In genomic region chr1:92751700-92752136, GRCm38 (mm10) we compare ENCODE assay signal across 11 mouse cellular contexts.
DNase-seq lines count a peak whose midpoint lies in the region; ATAC-seq and TF ChIP-seq lines count a peak whose summit lies in the region.
"Had no signal": no experiment of that assay in that cellular context is flagged by ENCODE, and none has a peak within 500 bp of the region (broad histone marks: within the 10 kb centered on the region; RNA-seq: fewer than 3 reads in every experiment).

No protein-coding gene starts in this region.

- no peak for DNase-seq in forebrain, embryonic 11.5 days (ENCODE audit: low spot score)
- DNase-seq in forebrain, postnatal 0 days, result no peak
- no peak for DNase-seq in frontal cortex, postnatal 14 days (ENCODE audit: low spot score in 2 of 2)
- DNase-seq in gastrocnemius, postnatal 4 days (ENCODE audit: low spot score in 2 of 2), result no peak
- DNase-seq: heart, adult 18-20 months had no signal

- no peak overlapping the region for H3K4me3 ChIP-seq in forebrain, embryonic 11.5 days (ENCODE audit: low read depth, low read length)
- no peak overlapping the region for H3K4me3 ChIP-seq in forebrain, postnatal 0 days (ENCODE audit: low read depth, low read length)
- no peak overlapping the region for H3K4me3 ChIP-seq in midbrain, embryonic 13.5 days (replicated peaks)
- no peak overlapping the region for H3K4me3 ChIP-seq in midbrain, embryonic 16.5 days (ENCODE audit: low read depth, low read length)
- no peak overlapping the region for H3K4me3 ChIP-seq in stomach, embryonic 16.5 days (replicated peaks; ENCODE audit: low read length)
- H3K4me3 ChIP-seq: left cerebral cortex, adult 2 months; megakaryocyte, embryonic 14.5 days had no signal

- H3K9me3 ChIP-seq in forebrain, embryonic 11.5 days (ENCODE audit: control insufficient read depth, low read length), result no peaks in the 10 kb centered on the region
- H3K9me3 ChIP-seq in forebrain, postnatal 0 days (ENCODE audit: low read length), result no peaks in the 10 kb centered on the region
- H3K9me3 ChIP-seq in midbrain, embryonic 13.5 days, result no peaks in the 10 kb centered on the region
- H3K9me3 ChIP-seq in midbrain, embryonic 16.5 days (replicated peaks; ENCODE audit: control insufficient read depth, low read length, poor library complexity, severe bottlenecking), result no peaks in the 10 kb centered on the region
- H3K9me3 ChIP-seq in stomach, embryonic 16.5 days (replicated peaks; ENCODE audit: control insufficient read depth, low read length), result no peaks in the 10 kb centered on the region

- no peak for TF ChIP-seq CTCF in forebrain, postnatal 0 days (IDR thresholded peaks at IDR 0.05; ENCODE audit: low read depth)

- H3K4me2 ChIP-seq in forebrain, embryonic 11.5 days (ENCODE audit: low read depth, low read length, severe bottlenecking), result no peak overlapping the region
- H3K4me2 ChIP-seq in forebrain, postnatal 0 days (ENCODE audit: low read depth), result no peak overlapping the region
- H3K4me2 ChIP-seq in midbrain, embryonic 13.5 days (replicated peaks), result no peak overlapping the region
- H3K4me2 ChIP-seq in midbrain, embryonic 16.5 days (ENCODE audit: low read length), result no peak overlapping the region
- H3K4me2 ChIP-seq in stomach, embryonic 16.5 days (ENCODE audit: low read depth, low read length), result peak overlapping the region; percentile 32; the same call in 1 of the 2 replicates

- WGBS in forebrain, embryonic 11.5 days, result 67% methylated on average over 4 of the region's 4 CpGs
- 67% methylated on average over 4 of the region's 4 CpGs for WGBS in forebrain, postnatal 0 days
- 84% methylated on average over 4 of the region's 4 CpGs for WGBS in midbrain, embryonic 13.5 days
- WGBS in midbrain, embryonic 16.5 days, result 64% methylated on average over 4 of the region's 4 CpGs
- 25% methylated on average over 4 of the region's 4 CpGs for WGBS in stomach, embryonic 16.5 days

- H3K4me1 ChIP-seq in forebrain, embryonic 11.5 days (replicated peaks; ENCODE audit: control insufficient read depth, insufficient read depth, low read length), result no peaks in the 10 kb centered on the region
- 0 out of 2 replicates have a peak, but pooled peaks cover 7% of the 10 kb centered on the region for H3K4me1 ChIP-seq in forebrain, postnatal 0 days (ENCODE audit: insufficient read depth)
- H3K4me1 ChIP-seq in midbrain, embryonic 13.5 days (replicated peaks), result peaks cover 11% of the 10 kb centered on the region
- H3K4me1 ChIP-seq in midbrain, embryonic 16.5 days (ENCODE audit: control insufficient read depth, insufficient read depth, low read length), result no peaks in the 10 kb centered on the region
- peaks cover 14% of the 10 kb centered on the region for H3K4me1 ChIP-seq in stomach, embryonic 16.5 days (ENCODE audit: control insufficient read depth, insufficient read depth, low read length)
- H3K4me1 ChIP-seq: megakaryocyte, embryonic 14.5 days had no signal

- H3K27ac ChIP-seq in forebrain, embryonic 11.5 days (ENCODE audit: low read depth, low read length), result no peak overlapping the region
- no peak overlapping the region for H3K27ac ChIP-seq in forebrain, postnatal 0 days (ENCODE audit: low read depth, low read length)
- H3K27ac ChIP-seq in midbrain, embryonic 13.5 days, result no peak overlapping the region
- H3K27ac ChIP-seq in midbrain, embryonic 16.5 days (ENCODE audit: low read length), result no peak overlapping the region
- H3K27ac ChIP-seq in stomach, embryonic 16.5 days (ENCODE audit: low read length), result peak overlapping the region; percentile 36
- H3K27ac ChIP-seq: left cerebral cortex, adult 2 months had no signal

- H3K36me3 ChIP-seq in forebrain, embryonic 11.5 days (ENCODE audit: control insufficient read depth, insufficient read depth, low read length), result no peaks in the 10 kb centered on the region
- H3K36me3 ChIP-seq in forebrain, postnatal 0 days (ENCODE audit: insufficient read depth), result no peaks in the 10 kb centered on the region
- no peaks in the 10 kb centered on the region for H3K36me3 ChIP-seq in midbrain, embryonic 13.5 days
- no peaks in the 10 kb centered on the region for H3K36me3 ChIP-seq in midbrain, embryonic 16.5 days (ENCODE audit: control insufficient read depth, insufficient read depth, low read length)
- no peaks in the 10 kb centered on the region for H3K36me3 ChIP-seq in stomach, embryonic 16.5 days (ENCODE audit: control insufficient read depth, insufficient read depth, low read length)

- peak; percentile 30; the same call in 1 of the 2 replicates for ATAC-seq in forebrain, embryonic 11.5 days (replicated peaks; ENCODE audit: low FRiP score)
- ATAC-seq in forebrain, postnatal 0 days, result no peak
- ATAC-seq in midbrain, embryonic 13.5 days, result 0 out of 2 replicates have a peak, but pooled peaks have one; percentile 53
- no peak for ATAC-seq in midbrain, embryonic 16.5 days
- peak; percentile 35 for ATAC-seq in granulocyte monocyte progenitor cell, adult 5-6 weeks (replicated peaks; ENCODE audit: poor library complexity, severe bottlenecking)
- ATAC-seq in stomach, embryonic 16.5 days (ENCODE audit: insufficient read depth, low FRiP score), result peak; percentile 73

- H3K27me3 ChIP-seq in forebrain, embryonic 11.5 days (ENCODE audit: control insufficient read depth, insufficient read depth, low read length), result no peaks in the 10 kb centered on the region
- no peaks in the 10 kb centered on the region for H3K27me3 ChIP-seq in forebrain, postnatal 0 days (ENCODE audit: insufficient read depth, low read length)
- no peaks in the 10 kb centered on the region for H3K27me3 ChIP-seq in midbrain, embryonic 13.5 days
- no peaks in the 10 kb centered on the region for H3K27me3 ChIP-seq in midbrain, embryonic 16.5 days (ENCODE audit: control insufficient read depth, insufficient read depth, low read depth, low read length)
- H3K27me3 ChIP-seq in stomach, embryonic 16.5 days (ENCODE audit: control insufficient read depth, insufficient read depth, low read length), result no peaks in the 10 kb centered on the region

- H3K9ac ChIP-seq in forebrain, embryonic 11.5 days (ENCODE audit: low read length), result no peak overlapping the region
- H3K9ac ChIP-seq in forebrain, postnatal 0 days, result no peak overlapping the region
- no peak overlapping the region for H3K9ac ChIP-seq in midbrain, embryonic 13.5 days (replicated peaks)
- no peak overlapping the region for H3K9ac ChIP-seq in midbrain, embryonic 16.5 days (ENCODE audit: low read depth, low read length)
- peak overlapping the region; percentile 49 for H3K9ac ChIP-seq in stomach, embryonic 16.5 days (ENCODE audit: low read length)

Comparison
In these comparisons a context has a peak if more than half of its experiments do, and no peak if none do; other contexts are left out.
1. ATAC-seq: peak in forebrain, embryonic 11.5 days (single experiment), midbrain, embryonic 13.5 days (single experiment), granulocyte monocyte progenitor cell, adult 5-6 weeks (single experiment) and stomach, embryonic 16.5 days (single experiment); none in forebrain, postnatal 0 days (single experiment) and midbrain, embryonic 16.5 days (single experiment).